Mouse (Mus musculus) hindbrain, embryonic 14.5 days (tissue): ENCODE results near the gene Iqub. TPM values are rescaled to one million over a fixed set of nuclear protein-coding genes. Genes with fewer than 3 reads are reported as not detected.

ENCODE experiments used
- ATAC-seq: fragments of 200-750 bp; cut with Nextera tagmentation; 2 replicates; pipeline ENCODE4 v1.8.0; 2017; ENCODE audit warnings: moderate number of reproducible peaks, mild to moderate bottlenecking, moderate TSS enrichment, moderate library complexity; ENCODE audit not compliant: low FRiP score
- DNase-seq: peaks from one replicate; pipeline ENCODE4 v3.0.0-alpha.2; 2015; ENCODE audit warnings: low spot score
- H3K27ac ChIP-seq: fragments of 300-500 bp; sonication (generic); 2 replicates; pipeline ENCODE4 v1.5.1; 2014; ENCODE audit warnings: mild to moderate bottlenecking, moderate library complexity
- H3K27me3 ChIP-seq: fragments of 300-500 bp; sonication (generic); 2 replicates; pipeline ENCODE4 v1.6.1; 2014; ENCODE audit warnings: mild to moderate bottlenecking, low read length, mixed read lengths; ENCODE audit not compliant: control insufficient read depth, insufficient read depth
- H3K36me3 ChIP-seq: fragments of 300-500 bp; sonication (generic); replicated peaks from 2 replicates; pipeline ENCODE4 v1.6.1; 2014; ENCODE audit not compliant: control insufficient read depth, insufficient read depth
- H3K4me1 ChIP-seq: fragments of 300-500 bp; sonication (generic); replicated peaks from 2 replicates; pipeline ENCODE4 v1.6.1; 2014; ENCODE audit warnings: antibody characterized with exemption, low read length, mixed read lengths; ENCODE audit not compliant: control insufficient read depth, insufficient read depth
- H3K4me2 ChIP-seq: fragments of 300-500 bp; sonication (generic); replicated peaks from 2 replicates; pipeline ENCODE4 v1.6.1; 2014; ENCODE audit warnings: mild to moderate bottlenecking, moderate library complexity
- H3K4me3 ChIP-seq: fragments of 300-500 bp; sonication (generic); replicated peaks from 2 replicates; pipeline ENCODE4 v1.5.1; 2014; ENCODE audit warnings: mild to moderate bottlenecking, low read length
- H3K9ac ChIP-seq: fragments of 300-500 bp; sonication (generic); 2 replicates; pipeline ENCODE4 v1.6.1; 2014
- H3K9me3 ChIP-seq: fragments of 300-500 bp; sonication (generic); 2 replicates; pipeline ENCODE4 v1.6.1; 2016; ENCODE audit warnings: low read length; ENCODE audit not compliant: control insufficient read depth
- WGBS: fragments of 180-500 bp; shearing (Covaris S2); extraction: QIAGEN DNeasy Blood & Tissue Kit; methylation state at CpG from one replicate; pipeline ENCODE4 v1.1.7; 2014; 5-methylcytosine and 5-hydroxymethylcytosine counted together
- polyA plus RNA-seq: library from polyadenylated mRNA; unstranded; fragments of >200 nt; fragmentation: Nextera tagmentation; extraction: Ambion mirVana; gene quantifications from 2 replicates; pipeline ENCODE4 v1.2.1, GENCODE M21; 2014

Gene Iqub
- polyA plus RNA-seq, 1 experiment from 2014 or later = 4.4 TPM

GRCm38 (mm10) chr6:24540106-24540505 lies 25.2 kb upstream of the Iqub start:
- DNase-seq (no peak), ATAC-seq (no peak)
- Histone ChIP-seq H3K9me3 (no peaks in the 10 kb centered on the region), H3K9ac (no peak overlapping the region), H3K4me2 (no peak overlapping the region), H3K4me3 (no peak overlapping the region), H3K36me3 (no peaks in the 10 kb centered on the region), H3K27ac (no peak overlapping the region), H3K27me3 (no peaks in the 10 kb centered on the region), H3K4me1 (no peaks in the 10 kb centered on the region)
- 81% methylated on average over 4 of the region's 4 CpGs for WGBS

- DNase-seq = no peak
- no peak overlapping the region for H3K9ac ChIP-seq
- 93% methylated on average over 3 of the region's 3 CpGs for WGBS
These were observed 23.6 kb upstream of the Iqub start for GRCm38 (mm10) chr6:24538435-24538834.

GRCm38 (mm10) chr6:24532804-24533203 lies 17.9 kb upstream of the Iqub start:
- Histone ChIP-seq H3K9ac (no peak overlapping the region), H3K9me3 (no peaks in the 10 kb centered on the region)
- no peak for ATAC-seq

More at GRCm38 (mm10) chr6:24538435-24538834, 23.6 kb upstream of the Iqub start:
- no peak for ATAC-seq
- Histone ChIP-seq H3K36me3 (no peaks in the 10 kb centered on the region), H3K9me3 (no peaks in the 10 kb centered on the region), H3K27ac (no peak overlapping the region), H3K4me3 (no peak overlapping the region), H3K4me1 (no peaks in the 10 kb centered on the region), H3K4me2 (no peak overlapping the region), H3K27me3 (no peaks in the 10 kb centered on the region)

GRCm38 (mm10) chr6:24530711-24531420 lies 16.0 kb upstream of the Iqub start:
- 56% methylated on average over 11 of the region's 11 CpGs for WGBS
- peak overlapping the region; percentile 9; the same call in 1 of the 2 replicates for H3K9ac ChIP-seq

More at GRCm38 (mm10) chr6:24532804-24533203, 17.9 kb upstream of the Iqub start:
- Histone ChIP-seq H3K4me3 (no peak overlapping the region), H3K4me1 (peaks cover 6% of the 10 kb centered on the region), H3K36me3 (no peaks in the 10 kb centered on the region), H3K27me3 (no peaks in the 10 kb centered on the region), H3K4me2 (no peak overlapping the region), H3K27ac (no peak overlapping the region)
- DNase-seq = no peak
- WGBS = 90% methylated on average over 3 of the region's 3 CpGs

GRCm38 (mm10) chr6:24530166-24530565 lies 15.3 kb upstream of the Iqub start:
- no peak for ATAC-seq
- Histone ChIP-seq H3K36me3 (no peaks in the 10 kb centered on the region), H3K4me2 (peak overlapping the region; percentile 38), H3K27ac (no peak overlapping the region), H3K4me3 (no peak overlapping the region), H3K9me3 (no peaks in the 10 kb centered on the region), H3K27me3 (no peaks in the 10 kb centered on the region), H3K9ac (peak overlapping the region; percentile 9; the same call in 1 of the 2 replicates), H3K4me1 (peaks cover 16% of the 10 kb centered on the region)
- WGBS = 30% methylated on average over 4 of the region's 4 CpGs
- peak; percentile 71 for DNase-seq

More at GRCm38 (mm10) chr6:24530711-24531420, 16.0 kb upstream of the Iqub start:
- Histone ChIP-seq H3K4me1 (peaks cover 16% of the 10 kb centered on the region), H3K27ac (no peak overlapping the region), H3K36me3 (no peaks in the 10 kb centered on the region), H3K4me2 (peak overlapping the region; percentile 38), H3K9me3 (no peaks in the 10 kb centered on the region), H3K27me3 (no peaks in the 10 kb centered on the region), H3K4me3 (no peak overlapping the region)
- DNase-seq (no peak), ATAC-seq (no peak)

- peak within 1 kb of the TSS; percentile 85 for H3K4me3 ChIP-seq
- DNase-seq (no peak), ATAC-seq (no peak)
- H3K27me3 ChIP-seq = no peaks in the 10 kb centered on the region
- H3K27ac ChIP-seq = peak within 1 kb of the TSS; percentile 57; the same call in 1 of the 2 replicates
- H3K4me1 ChIP-seq = peaks cover 16% of the 10 kb centered on the region
- no peaks in the 10 kb centered on the region for H3K9me3 ChIP-seq
- peak within 1 kb of the TSS; percentile 80 for H3K9ac ChIP-seq
- H3K4me2 ChIP-seq = peak within 1 kb of the TSS; percentile 63
- 59% methylated on average over 2 of the region's 2 CpGs for WGBS
- peaks cover 5% of the 10 kb centered on the region; the same call in 1 of the 2 replicates for H3K36me3 ChIP-seq
These were observed 13.1 kb upstream of the Iqub start, which contains the start of gene Asb15 for GRCm38 (mm10) chr6:24528064-24528243. Asb15 (plus strand) TSS chr6:24528144.

- Histone ChIP-seq H3K36me3 (peaks cover 6% of the 10 kb centered on the region; the same call in 1 of the 2 replicates), H3K4me1 (peaks cover 16% of the 10 kb centered on the region), H3K9ac (peak within 1 kb of the TSS; percentile 80), H3K27me3 (no peaks in the 10 kb centered on the region), H3K4me2 (peak within 1 kb of the TSS; percentile 63), H3K27ac (peak within 1 kb of the TSS; percentile 57; the same call in 1 of the 2 replicates), H3K9me3 (no peaks in the 10 kb centered on the region), H3K4me3 (peak within 1 kb of the TSS; percentile 85)
- WGBS = under 1% methylated on average over 53 of the region's 53 CpGs
- ATAC-seq (peak; percentile 98), DNase-seq (peak; percentile 97)
These were observed 12.5 kb upstream of the Iqub start, which contains the start of gene Ndufa5 for GRCm38 (mm10) chr6:24527155-24528063. Ndufa5 (minus strand) TSS chr6:24528013.

- ATAC-seq (no peak), DNase-seq (no peak)
- no peaks in the 10 kb centered on the region for H3K9me3 ChIP-seq
- H3K27me3 ChIP-seq = no peaks in the 10 kb centered on the region
- 92% methylated on average over 3 of the region's 3 CpGs for WGBS
- H3K4me1 ChIP-seq = peaks cover 16% of the 10 kb centered on the region
- H3K4me2 ChIP-seq = no peak overlapping the region
- no peak overlapping the region for H3K27ac ChIP-seq
- no peak overlapping the region for H3K9ac ChIP-seq
- peaks cover 23% of the 10 kb centered on the region for H3K36me3 ChIP-seq
- no peak overlapping the region for H3K4me3 ChIP-seq
These were observed 10.8 kb upstream of the Iqub start for GRCm38 (mm10) chr6:24525705-24526104.

GRCm38 (mm10) chr6:24516197-24516596 lies 1.3 kb upstream of the Iqub start:
- WGBS = 49% methylated on average over 2 of the region's 2 CpGs
- Histone ChIP-seq H3K9ac (no peak overlapping the region), H3K36me3 (peaks cover 33% of the 10 kb centered on the region), H3K27ac (no peak overlapping the region), H3K4me3 (no peak overlapping the region), H3K27me3 (no peaks in the 10 kb centered on the region), H3K9me3 (no peaks in the 10 kb centered on the region), H3K4me2 (no peak overlapping the region), H3K4me1 (peaks cover 9% of the 10 kb centered on the region; the same call in 1 of the 2 replicates)
- 0 out of 2 replicates have a peak, but pooled peaks have one; percentile 61 for ATAC-seq
- DNase-seq = peak; percentile 79
